Mouse (Mus musculus) embryonic facial prominence, embryonic 15.5 days (tissue): Measurements from ENCODE around the gene Olfr51. TPM values are rescaled to one million over a fixed set of nuclear protein-coding genes. Genes with fewer than 3 reads are reported as not detected.
"Not testable (repeated sequence)": the region's sequence is repeated elsewhere in the genome, so short reads cannot be mapped to it uniquely, and the experiment has no call there.

Experiments
- ATAC-seq: fragments of 200-750 bp; cut with Nextera tagmentation; 2 replicates; pipeline ENCODE4 v1.8.0; 2017; ENCODE audit warnings: low read depth, moderate TSS enrichment; ENCODE audit not compliant: insufficient number of reproducible peaks, low FRiP score, low TSS enrichment
- H3K27ac ChIP-seq: fragments of 300-500 bp; sonication (generic); replicated peaks from 2 replicates; pipeline ENCODE4 v1.5.1; 2015; ENCODE audit warnings: mild to moderate bottlenecking, inconsistent platforms
- H3K27me3 ChIP-seq: fragments of 300-500 bp; sonication (generic); 2 replicates; pipeline ENCODE4 v1.6.1; 2015; ENCODE audit warnings: inconsistent platforms
- H3K36me3 ChIP-seq: fragments of 300-500 bp; sonication (generic); 2 replicates; pipeline ENCODE4 v1.6.1; 2015; ENCODE audit warnings: mild to moderate bottlenecking, inconsistent platforms
- H3K4me1 ChIP-seq: fragments of 300-500 bp; sonication (generic); 2 replicates; pipeline ENCODE4 v1.6.1; 2015; ENCODE audit warnings: inconsistent platforms
- H3K4me2 ChIP-seq: fragments of 300-500 bp; sonication (generic); replicated peaks from 2 replicates; pipeline ENCODE4 v1.6.1; 2015; ENCODE audit warnings: mild to moderate bottlenecking, inconsistent platforms
- H3K4me3 ChIP-seq: fragments of 300-500 bp; sonication (generic); replicated peaks from 2 replicates; pipeline ENCODE4 v1.5.1; 2015; ENCODE audit warnings: mild to moderate bottlenecking, inconsistent platforms
- H3K9ac ChIP-seq: fragments of 300-500 bp; sonication (generic); 2 replicates; pipeline ENCODE4 v1.6.1; 2015; ENCODE audit warnings: inconsistent platforms
- H3K9me3 ChIP-seq: fragments of 300-500 bp; sonication (generic); replicated peaks from 2 replicates; pipeline ENCODE4 v1.6.1; 2016; ENCODE audit warnings: inconsistent platforms
- WGBS: fragments of 180-500 bp; shearing (Covaris S2); methylation state at CpG from one replicate; pipeline ENCODE4 v1.1.7; 2015; 5-methylcytosine and 5-hydroxymethylcytosine counted together
- polyA plus RNA-seq: library from polyadenylated mRNA; unstranded; fragments of >200 nt; fragmentation: Nextera tagmentation; extraction: Ambion mirVana; gene quantifications from 2 replicates; pipeline ENCODE4 v1.2.1, GENCODE M21; 2015

Gene Olfr51
- polyA plus RNA-seq, 1 experiment from 2014 or later, result not detected

DNA sequence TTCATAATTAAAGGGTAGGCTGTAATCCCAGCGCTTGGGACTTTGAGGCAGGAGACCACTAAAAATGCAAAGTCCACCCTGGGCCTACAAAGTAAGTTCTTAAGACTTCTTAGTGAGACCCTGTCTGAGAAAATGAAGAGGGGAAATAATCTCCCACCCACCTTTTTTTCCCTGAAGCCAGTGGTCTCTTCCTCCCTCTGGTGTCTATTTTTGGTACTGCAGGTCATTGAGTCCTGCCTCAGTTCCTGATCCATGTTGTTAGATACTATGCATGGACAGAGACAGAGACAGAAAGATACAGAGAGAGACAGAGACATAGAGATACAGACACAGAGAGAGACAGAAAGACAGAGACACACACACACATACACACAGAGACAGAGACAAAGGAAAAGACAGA is 29.5 kb downstream of the Olfr51 start:
- WGBS, result 22% methylated on average over 1 of the region's 1 CpGs
- Histone ChIP-seq H3K36me3 (no peaks in the 10 kb centered on the region), H3K4me1 (no peaks in the 10 kb centered on the region), H3K27ac (no peak overlapping the region), H3K27me3 (no peaks in the 10 kb centered on the region), H3K9ac (no peak overlapping the region), H3K4me2 (no peak overlapping the region), H3K4me3 (no peak overlapping the region), H3K9me3 (no peaks in the 10 kb centered on the region)
- ATAC-seq, result no peak

DNA sequence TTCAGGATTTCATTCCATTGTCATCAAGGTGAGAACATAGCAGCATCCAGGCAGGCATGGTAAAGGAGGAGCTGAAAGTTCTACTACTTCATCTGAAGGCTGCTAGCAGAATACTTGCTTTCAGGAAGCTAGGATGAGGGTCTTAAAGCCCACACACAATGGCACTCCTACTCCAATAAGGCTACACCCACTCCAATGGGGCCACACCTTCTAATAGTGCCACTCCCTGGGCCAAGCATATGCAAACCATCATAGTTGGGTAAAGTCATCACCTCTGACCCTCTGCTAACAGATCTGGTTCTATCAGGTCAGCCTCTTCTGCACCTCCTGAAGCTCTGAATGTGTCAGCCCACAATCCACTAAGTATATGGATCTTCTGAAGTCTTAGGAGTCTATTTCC is 30.7 kb downstream of the Olfr51 start:
- not testable (repeated sequence) for H3K27ac ChIP-seq, H3K9me3 ChIP-seq, H3K9ac ChIP-seq, H3K4me1 ChIP-seq, H3K27me3 ChIP-seq, ATAC-seq, H3K4me3 ChIP-seq, H3K36me3 ChIP-seq, H3K4me2 ChIP-seq

DNA sequence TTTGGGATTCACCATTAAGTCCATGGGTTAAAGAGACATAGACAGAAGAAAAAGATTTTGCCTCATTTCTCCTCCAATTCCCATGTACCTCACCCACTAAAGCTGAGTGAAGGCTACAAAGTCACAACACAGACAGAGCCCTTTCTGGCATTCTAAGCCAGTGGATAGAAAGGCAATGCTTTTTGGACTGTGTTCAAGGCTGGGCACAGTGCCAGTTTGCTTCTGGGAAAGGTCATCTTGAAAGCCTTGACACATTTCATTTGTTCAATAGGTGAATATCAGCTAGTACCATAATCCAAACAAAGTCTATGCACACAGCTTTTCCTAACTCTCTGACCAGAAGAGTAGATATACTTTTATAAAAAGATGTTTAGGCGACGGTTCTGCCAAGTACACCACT is 32.6 kb downstream of the Olfr51 start:
- H3K9ac ChIP-seq, result no peak overlapping the region
- H3K9me3 ChIP-seq, result no peaks in the 10 kb centered on the region
- WGBS, result 90% methylated on average over 2 of the region's 2 CpGs
- no peaks in the 10 kb centered on the region for H3K27me3 ChIP-seq
- H3K4me1 ChIP-seq, result no peaks in the 10 kb centered on the region
- ATAC-seq, result no peak
- H3K4me3 ChIP-seq, result no peak overlapping the region
- no peak overlapping the region for H3K27ac ChIP-seq
- H3K36me3 ChIP-seq, result no peaks in the 10 kb centered on the region
- H3K4me2 ChIP-seq, result no peak overlapping the region

DNA sequence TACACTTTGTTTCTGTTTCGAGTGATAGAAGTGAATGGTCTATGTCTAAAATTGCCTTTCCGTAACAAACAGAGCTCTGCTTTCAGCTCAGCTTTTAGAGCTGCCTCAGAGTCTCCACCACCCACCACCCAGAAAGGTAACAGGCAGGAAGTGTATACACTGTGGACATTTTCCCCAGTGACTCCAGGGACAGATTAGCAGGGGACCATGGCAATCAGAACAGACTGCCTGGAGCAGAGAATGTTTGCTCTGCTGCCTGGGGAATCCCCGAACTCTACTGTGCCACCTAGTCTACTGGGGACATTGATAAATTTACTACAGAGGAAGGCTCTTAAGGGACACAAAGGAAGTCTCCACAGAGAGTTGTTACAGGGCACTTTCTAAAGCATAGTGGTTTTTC is 41.4 kb downstream of the Olfr51 start:
- 74% methylated on average over 3 of the region's 3 CpGs for WGBS
- H3K4me3 ChIP-seq, H3K4me1 ChIP-seq, H3K4me2 ChIP-seq, H3K9me3 ChIP-seq, H3K9ac ChIP-seq, H3K27ac ChIP-seq, H3K27me3 ChIP-seq, H3K36me3 ChIP-seq, ATAC-seq: not testable (repeated sequence)

DNA sequence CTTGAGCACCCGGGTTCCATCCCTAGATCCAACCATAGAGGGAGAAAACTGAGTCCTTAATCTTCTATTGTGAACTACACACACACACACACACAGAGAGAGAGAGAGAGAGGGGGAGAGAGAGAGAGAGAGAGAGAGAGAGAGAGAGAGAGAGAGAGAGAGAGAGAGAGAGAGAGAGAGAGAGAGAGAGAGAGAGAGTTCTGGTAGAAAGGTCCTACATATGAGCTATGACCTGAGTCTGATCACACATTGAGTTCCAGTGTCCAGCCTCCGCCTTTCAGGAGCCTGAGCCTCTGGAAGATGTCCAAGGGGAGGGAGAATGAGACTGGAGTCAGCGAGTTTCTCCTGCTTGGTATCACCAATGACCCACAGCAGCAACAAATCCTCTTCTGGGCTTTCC is 44.4 kb downstream of the Olfr51 start, which contains the start of gene Olfr1375:
Olfr1375 (plus strand) TSS at position 301 of the 400 bp plus-strand sequence.
- not testable (repeated sequence) for ATAC-seq, H3K27ac ChIP-seq, H3K9ac ChIP-seq, H3K9me3 ChIP-seq, H3K27me3 ChIP-seq, H3K4me3 ChIP-seq, H3K36me3 ChIP-seq, H3K4me1 ChIP-seq, H3K4me2 ChIP-seq
- WGBS, result 81% methylated on average over 3 of the region's 3 CpGs

DNA sequence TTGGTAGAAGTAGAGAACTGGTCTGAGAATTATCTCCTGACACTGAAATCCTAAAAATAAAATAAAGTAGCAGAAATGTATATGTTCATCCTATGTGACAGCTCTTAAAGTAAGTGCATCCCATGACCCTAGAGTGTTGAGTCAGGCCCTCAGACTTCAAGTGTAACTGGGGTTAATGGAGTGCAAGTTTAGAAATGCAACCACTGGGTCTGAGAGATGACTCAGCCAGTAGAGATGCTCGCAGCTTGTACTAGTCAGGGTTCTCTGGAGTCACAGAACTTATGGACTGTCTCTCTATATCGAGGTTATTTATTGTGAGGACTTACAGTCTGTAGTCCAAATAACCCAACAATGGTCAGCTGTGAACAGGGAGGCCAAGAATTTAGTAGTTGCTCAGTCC is 48.3 kb downstream of the Olfr51 start:
- no peaks in the 10 kb centered on the region for H3K27me3 ChIP-seq
- ATAC-seq, result no peak
- 64% methylated on average over 2 of the region's 2 CpGs for WGBS

DNA sequence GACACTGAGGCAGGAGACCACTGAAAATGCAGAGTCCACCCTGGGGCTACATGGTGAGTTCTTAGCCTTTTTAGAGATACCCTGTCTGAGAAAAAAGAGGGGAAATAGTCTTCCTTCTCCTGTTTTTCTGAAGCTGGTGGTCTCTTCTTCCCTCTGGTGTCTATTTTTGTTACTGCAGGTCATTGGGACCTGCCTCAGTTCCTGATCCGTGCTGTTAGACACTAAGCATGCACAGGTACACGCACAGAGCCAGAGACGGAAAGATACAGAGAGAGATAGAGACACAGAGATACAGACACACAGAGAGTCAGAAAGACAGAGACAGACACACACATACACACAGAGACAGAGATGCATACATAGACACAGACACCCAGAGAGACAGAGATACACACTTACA is 49.8 kb downstream of the Olfr51 start:
- Histone ChIP-seq H3K4me1 (no peaks in the 10 kb centered on the region), H3K4me3 (no peak overlapping the region), H3K4me2 (no peak overlapping the region), H3K27me3 (no peaks in the 10 kb centered on the region), H3K9ac (no peak overlapping the region), H3K27ac (no peak overlapping the region), H3K9me3 (no peaks in the 10 kb centered on the region), H3K36me3 (no peaks in the 10 kb centered on the region)
- ATAC-seq, result no peak
- 45% methylated on average over 3 of the region's 3 CpGs for WGBS

More for the DNA sequence above, 48.3 kb downstream of the Olfr51 start:
- H3K9me3 ChIP-seq, result no peaks in the 10 kb centered on the region
- H3K9ac ChIP-seq, result no peak overlapping the region
- no peak overlapping the region for H3K27ac ChIP-seq
- no peaks in the 10 kb centered on the region for H3K36me3 ChIP-seq
- no peak overlapping the region for H3K4me2 ChIP-seq
- H3K4me1 ChIP-seq, result no peaks in the 10 kb centered on the region
- H3K4me3 ChIP-seq, result no peak overlapping the region

DNA sequence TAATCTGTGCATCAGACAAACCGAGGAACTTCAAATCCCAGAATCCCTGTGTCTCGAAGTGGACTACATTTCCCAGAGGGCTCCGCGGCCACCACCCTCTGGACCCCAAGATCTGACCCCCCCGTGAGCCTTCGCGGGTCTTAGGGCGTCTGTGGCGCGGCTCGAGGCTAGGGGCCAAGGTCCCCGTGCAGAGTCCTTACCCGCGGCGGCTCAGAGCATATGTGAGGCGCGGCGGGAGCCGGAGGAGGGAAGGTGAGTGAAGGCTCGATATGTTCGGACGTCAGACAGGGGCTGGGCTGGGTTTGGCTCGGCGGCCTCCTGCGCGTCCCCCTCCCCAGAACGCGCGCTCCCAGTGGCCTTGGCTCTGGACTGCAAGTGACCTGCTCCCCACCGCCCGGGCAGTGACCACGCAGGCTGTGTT is 55.8 kb downstream of the Olfr51 start, which contains the start of gene Zfp354a:
Zfp354a (plus strand) TSS at position 107 of the 421 bp plus-strand sequence.
- WGBS, result under 1% methylated on average over 32 of the region's 32 CpGs

More for the DNA sequence above, 55.8 kb downstream of the Olfr51 start, which contains the start of gene Zfp354a:
- peak within 1 kb of the TSS; percentile 80 for H3K4me2 ChIP-seq
- H3K4me1 ChIP-seq, result peaks cover 8% of the 10 kb centered on the region
- H3K27ac ChIP-seq, result no peak within 1 kb of the TSS
- peak; percentile 85 for ATAC-seq
- peak within 1 kb of the TSS; percentile 70 for H3K9ac ChIP-seq
- H3K9me3 ChIP-seq, result no peaks in the 10 kb centered on the region
- no peaks in the 10 kb centered on the region for H3K27me3 ChIP-seq
- H3K36me3 ChIP-seq, result peaks cover 14% of the 10 kb centered on the region
- H3K4me3 ChIP-seq, result peak within 1 kb of the TSS; percentile 83

Other genes starting within 250 kb of the Olfr51 start
- 34.2 and 35.1 TPM in 2 replicates for gene Zfp354c, start 175.9 kb upstream of the Olfr51 start, polyA plus RNA-seq
- 0.81 and 0.95 TPM in 2 replicates for gene Zfp879, start 162.0 kb upstream of the Olfr51 start, polyA plus RNA-seq
- 0.33 and 0.39 TPM in 2 replicates for gene Grm6, start 152.9 kb upstream of the Olfr51 start, polyA plus RNA-seq
- 7.0 and 7.6 TPM in 2 replicates for gene Zfp454, start 115.9 kb upstream of the Olfr51 start, polyA plus RNA-seq
- gene Zfp2, start 87.4 kb upstream of the Olfr51 start, polyA plus RNA-seq, result 9.3 and 10.3 TPM in 2 replicates
- gene Zfp354b, start 72.0 kb upstream of the Olfr51 start, polyA plus RNA-seq, result 2.5 and 2.7 TPM in 2 replicates
- gene 4933414I15Rik, start 59.8 kb upstream of the Olfr51 start, polyA plus RNA-seq, result not detected in 2 replicates
- not detected in 2 replicates for gene Prop1, start 49.8 kb upstream of the Olfr51 start, polyA plus RNA-seq
- not detected in 2 replicates for gene Olfr1378, start 37.1 kb upstream of the Olfr51 start, polyA plus RNA-seq
- 0.13 and 0.20 TPM in 2 replicates for gene Olfr1377, start 21.6 kb upstream of the Olfr51 start, polyA plus RNA-seq
- gene Olfr54, start 10.6 kb downstream of the Olfr51 start, polyA plus RNA-seq, result 0.04 and 0.13 TPM in 2 replicates
- not detected in 2 replicates for gene Olfr1375, start 44.5 kb downstream of the Olfr51 start, polyA plus RNA-seq
- 10.1 and 10.6 TPM in 2 replicates for gene Zfp354a, start 55.7 kb downstream of the Olfr51 start, polyA plus RNA-seq
- not detected in 2 replicates for gene Gm12569, start 216.9 kb downstream of the Olfr51 start, polyA plus RNA-seq